Mouse (Mus musculus): Measurements from ENCODE around the gene Fam98b. TPM values are rescaled to one million over a fixed set of nuclear protein-coding genes. Genes with fewer than 3 reads are reported as not detected.

Fam98b gene
- polyA plus RNA-seq, 1 experiment from 2014 or later, result 10.3 TPM

GRCm38 (mm10) chr2:117219536-117219935, 30.0 kb upstream of the Fam98b start:
- no peaks in the 10 kb centered on the region for H3K36me3 ChIP-seq (ENCODE audit: control insufficient read depth, insufficient read depth, low read length)
- H3K4me2 ChIP-seq (ENCODE audit: low read length), result no peak overlapping the region
- no peak overlapping the region for H3K27ac ChIP-seq (ENCODE audit: low read depth, low read length)
- no peaks in the 10 kb centered on the region for H3K4me1 ChIP-seq (ENCODE audit: control insufficient read depth, insufficient read depth, low read length)
- H3K27me3 ChIP-seq (replicated peaks; ENCODE audit: control insufficient read depth, insufficient read depth, low read length), result no peaks in the 10 kb centered on the region
- no peak for DNase-seq (ENCODE audit: low spot score)
- no peak for ATAC-seq
- H3K4me3 ChIP-seq (ENCODE audit: low read depth, low read length), result no peak overlapping the region
- 93% methylated on average over 4 of the region's 4 CpGs for WGBS
- H3K9me3 ChIP-seq (replicated peaks; ENCODE audit: control insufficient read depth, low read length), result no peaks in the 10 kb centered on the region
- no peak overlapping the region for H3K9ac ChIP-seq (ENCODE audit: low read length)

GRCm38 (mm10) chr2:117222651-117223050, 26.9 kb upstream of the Fam98b start:
- H3K4me1 ChIP-seq (ENCODE audit: control insufficient read depth, insufficient read depth, low read length), result no peaks in the 10 kb centered on the region
- H3K9me3 ChIP-seq (replicated peaks; ENCODE audit: control insufficient read depth, low read length), result no peaks in the 10 kb centered on the region
- WGBS, result 88% methylated on average over 9 of the region's 9 CpGs
- no peaks in the 10 kb centered on the region for H3K36me3 ChIP-seq (ENCODE audit: control insufficient read depth, insufficient read depth, low read length)
- DNase-seq (ENCODE audit: low spot score) (no peak), ATAC-seq (no peak)
- no peak overlapping the region for H3K9ac ChIP-seq (ENCODE audit: low read length)
- H3K4me2 ChIP-seq (ENCODE audit: low read length), result no peak overlapping the region
- H3K27ac ChIP-seq (ENCODE audit: low read depth, low read length), result no peak overlapping the region
- H3K4me3 ChIP-seq (ENCODE audit: low read depth, low read length), result no peak overlapping the region
- H3K27me3 ChIP-seq (replicated peaks; ENCODE audit: control insufficient read depth, insufficient read depth, low read length), result no peaks in the 10 kb centered on the region

DNA sequence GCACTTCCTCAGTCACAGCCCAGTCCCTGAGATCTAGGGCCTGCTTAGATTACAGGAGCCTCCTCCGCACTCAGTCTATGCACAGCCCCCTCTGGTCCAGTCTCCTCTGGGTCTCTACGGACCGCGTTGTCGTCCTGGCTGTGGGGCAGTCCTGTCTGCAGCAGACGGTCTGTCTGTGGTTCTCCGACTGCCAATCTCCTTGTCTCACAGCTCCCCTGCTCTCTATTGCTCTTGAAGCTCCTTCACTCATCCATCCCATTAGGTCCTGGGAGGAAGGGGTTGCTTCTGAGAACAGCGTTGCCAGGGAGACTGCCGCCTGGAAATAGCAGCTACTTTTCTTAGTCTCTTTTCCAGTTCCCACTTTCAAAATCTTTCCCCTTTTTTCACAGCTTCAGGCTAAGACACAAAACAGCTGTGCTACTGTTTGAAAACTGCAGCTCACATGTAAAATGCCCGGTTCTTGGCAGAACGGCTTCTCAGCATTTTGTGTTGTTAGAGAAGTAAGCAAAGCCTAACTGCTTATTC, 20.9 kb upstream of the Fam98b start:
- ATAC-seq (peak; percentile 66; the same call in 1 of the 2 replicates), DNase-seq (ENCODE audit: low spot score) (peak; percentile 55)
- no peaks in the 10 kb centered on the region for H3K36me3 ChIP-seq (ENCODE audit: control insufficient read depth, insufficient read depth, low read length)
- peak overlapping the region; percentile 33; the same call in 1 of the 2 replicates for H3K27ac ChIP-seq (ENCODE audit: low read depth, low read length)
- 45% methylated on average over 11 of the region's 11 CpGs for WGBS
- no peaks in the 10 kb centered on the region for H3K27me3 ChIP-seq (replicated peaks; ENCODE audit: control insufficient read depth, insufficient read depth, low read length)
- H3K9ac ChIP-seq (ENCODE audit: low read length), result no peak overlapping the region
- H3K9me3 ChIP-seq (replicated peaks; ENCODE audit: control insufficient read depth, low read length), result no peaks in the 10 kb centered on the region
- no peaks in the 10 kb centered on the region for H3K4me1 ChIP-seq (ENCODE audit: control insufficient read depth, insufficient read depth, low read length)
- peak overlapping the region; percentile 4; the same call in 1 of the 2 replicates for H3K4me2 ChIP-seq (ENCODE audit: low read length)
- H3K4me3 ChIP-seq (ENCODE audit: low read depth, low read length), result no peak overlapping the region

GRCm38 (mm10) chr2:117230261-117230660, 19.3 kb upstream of the Fam98b start:
- no peak overlapping the region for H3K27ac ChIP-seq (ENCODE audit: low read depth, low read length)
- H3K4me3 ChIP-seq (ENCODE audit: low read depth, low read length), result no peak overlapping the region
- no peak for DNase-seq (ENCODE audit: low spot score)
- H3K9ac ChIP-seq (ENCODE audit: low read length), result no peak overlapping the region
- WGBS, result 80% methylated on average over 7 of the region's 7 CpGs
- H3K27me3 ChIP-seq (replicated peaks; ENCODE audit: control insufficient read depth, insufficient read depth, low read length), result no peaks in the 10 kb centered on the region
- H3K36me3 ChIP-seq (ENCODE audit: control insufficient read depth, insufficient read depth, low read length), result no peaks in the 10 kb centered on the region
- no peak for ATAC-seq
- H3K9me3 ChIP-seq (replicated peaks; ENCODE audit: control insufficient read depth, low read length), result no peaks in the 10 kb centered on the region
- H3K4me1 ChIP-seq (ENCODE audit: control insufficient read depth, insufficient read depth, low read length), result no peaks in the 10 kb centered on the region
- H3K4me2 ChIP-seq (ENCODE audit: low read length), result no peak overlapping the region

DNA sequence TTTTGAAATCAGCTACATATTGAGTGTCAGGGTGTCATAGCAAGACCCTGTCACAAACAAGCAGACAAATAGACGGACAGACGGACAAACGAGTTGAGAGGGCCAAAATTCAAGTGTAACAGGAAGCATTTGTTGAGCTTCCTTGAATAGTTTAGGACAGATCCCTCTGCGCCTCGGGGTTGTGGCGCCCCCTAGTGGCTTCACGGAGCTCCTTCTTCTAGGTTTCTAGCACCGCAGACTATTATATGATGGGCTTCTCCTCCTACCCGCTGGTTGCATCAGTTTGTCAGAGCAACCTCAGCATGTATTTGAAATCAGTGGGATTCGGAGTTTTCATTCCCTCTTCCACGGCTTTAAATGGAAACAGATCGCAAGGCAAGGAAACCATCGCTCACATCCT, 18.3 kb upstream of the Fam98b start:
- peak; percentile 86 for DNase-seq (ENCODE audit: low spot score)
- no peak overlapping the region for H3K4me2 ChIP-seq (ENCODE audit: low read length)

DNA sequence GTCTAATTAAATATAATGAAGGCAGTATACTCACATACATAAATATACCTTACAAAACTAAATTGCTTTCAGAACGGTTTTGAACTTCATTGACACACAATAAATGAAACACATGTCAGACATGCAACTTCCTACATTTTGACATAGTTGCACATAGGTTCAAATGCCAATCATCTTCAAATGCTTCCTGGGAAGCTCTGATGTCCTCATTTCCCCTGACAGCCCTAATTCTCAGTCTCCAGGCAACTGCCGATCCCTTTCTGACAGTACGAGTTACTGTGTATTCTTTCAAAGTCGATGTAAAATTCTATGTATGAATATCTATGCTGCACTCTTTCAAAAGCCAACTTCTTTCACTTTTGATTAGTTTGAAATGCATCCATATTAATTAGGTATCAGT, 7.6 kb upstream of the Fam98b start:
- ATAC-seq (no peak), DNase-seq (ENCODE audit: low spot score) (no peak)
- 82% methylated on average over 4 of the region's 4 CpGs for WGBS

More for the DNA sequence above, 18.3 kb upstream of the Fam98b start:
- H3K4me1 ChIP-seq (ENCODE audit: control insufficient read depth, insufficient read depth, low read length), result no peaks in the 10 kb centered on the region
- no peak overlapping the region for H3K9ac ChIP-seq (ENCODE audit: low read length)
- peak; percentile 87 for ATAC-seq
- H3K9me3 ChIP-seq (replicated peaks; ENCODE audit: control insufficient read depth, low read length), result no peaks in the 10 kb centered on the region
- no peaks in the 10 kb centered on the region for H3K27me3 ChIP-seq (replicated peaks; ENCODE audit: control insufficient read depth, insufficient read depth, low read length)
- H3K36me3 ChIP-seq (ENCODE audit: control insufficient read depth, insufficient read depth, low read length), result no peaks in the 10 kb centered on the region
- no peak overlapping the region for H3K4me3 ChIP-seq (ENCODE audit: low read depth, low read length)
- H3K27ac ChIP-seq (ENCODE audit: low read depth, low read length), result no peak overlapping the region
- WGBS, result 8% methylated on average over 13 of the region's 13 CpGs

DNA sequence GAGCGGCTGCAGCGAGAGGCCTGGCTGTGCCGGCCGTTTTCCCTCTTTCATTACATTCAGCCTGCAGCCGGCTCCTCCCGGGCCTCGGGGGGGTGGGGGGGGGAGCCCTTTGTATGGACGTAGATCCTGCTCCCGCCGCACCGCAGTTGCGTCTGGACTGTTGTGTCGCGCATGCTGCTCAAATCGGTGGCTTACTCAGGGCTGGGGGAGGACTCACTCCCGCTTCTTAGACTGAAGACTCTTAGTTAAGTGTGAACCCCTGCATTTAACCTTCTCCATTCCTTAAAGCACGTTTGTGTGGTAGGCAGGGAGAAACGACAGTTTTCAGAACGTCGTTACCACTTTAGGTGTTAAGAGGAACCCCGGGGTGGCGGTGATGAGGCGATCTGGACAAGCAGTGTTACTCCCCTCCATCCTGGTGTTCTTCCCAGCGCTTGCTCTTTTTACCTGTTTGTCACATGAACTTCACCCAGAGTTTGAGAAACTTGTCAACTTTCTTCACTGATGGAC, 517 bp downstream of the Fam98b start:
- DNase-seq (ENCODE audit: low spot score) (no peak), ATAC-seq (peak; percentile 24)
- under 1% methylated on average over 24 of the region's 24 CpGs for WGBS
- peak overlapping the region; percentile 87 for H3K27ac ChIP-seq (ENCODE audit: low read depth, low read length)
- H3K9me3 ChIP-seq (replicated peaks; ENCODE audit: control insufficient read depth, low read length), result no peaks in the 10 kb centered on the region
- H3K4me2 ChIP-seq (ENCODE audit: low read length), result peak overlapping the region; percentile 86
- peak overlapping the region; percentile 79 for H3K4me3 ChIP-seq (ENCODE audit: low read depth, low read length)
- no peaks in the 10 kb centered on the region for H3K36me3 ChIP-seq (ENCODE audit: control insufficient read depth, insufficient read depth, low read length)
- H3K9ac ChIP-seq (ENCODE audit: low read length), result peak overlapping the region; percentile 95
- H3K4me1 ChIP-seq (ENCODE audit: control insufficient read depth, insufficient read depth, low read length), result peaks cover 9% of the 10 kb centered on the region
- H3K27me3 ChIP-seq (replicated peaks; ENCODE audit: control insufficient read depth, insufficient read depth, low read length), result no peaks in the 10 kb centered on the region

More for the DNA sequence above, 7.6 kb upstream of the Fam98b start:
- no peaks in the 10 kb centered on the region for H3K9me3 ChIP-seq (replicated peaks; ENCODE audit: control insufficient read depth, low read length)
- no peak overlapping the region for H3K4me2 ChIP-seq (ENCODE audit: low read length)
- H3K27ac ChIP-seq (ENCODE audit: low read depth, low read length), result no peak overlapping the region
- H3K27me3 ChIP-seq (replicated peaks; ENCODE audit: control insufficient read depth, insufficient read depth, low read length), result no peaks in the 10 kb centered on the region
- H3K36me3 ChIP-seq (ENCODE audit: control insufficient read depth, insufficient read depth, low read length), result no peaks in the 10 kb centered on the region
- H3K9ac ChIP-seq (ENCODE audit: low read length), result no peak overlapping the region
- H3K4me3 ChIP-seq (ENCODE audit: low read depth, low read length), result no peak overlapping the region
- no peaks in the 10 kb centered on the region for H3K4me1 ChIP-seq (ENCODE audit: control insufficient read depth, insufficient read depth, low read length)

DNA sequence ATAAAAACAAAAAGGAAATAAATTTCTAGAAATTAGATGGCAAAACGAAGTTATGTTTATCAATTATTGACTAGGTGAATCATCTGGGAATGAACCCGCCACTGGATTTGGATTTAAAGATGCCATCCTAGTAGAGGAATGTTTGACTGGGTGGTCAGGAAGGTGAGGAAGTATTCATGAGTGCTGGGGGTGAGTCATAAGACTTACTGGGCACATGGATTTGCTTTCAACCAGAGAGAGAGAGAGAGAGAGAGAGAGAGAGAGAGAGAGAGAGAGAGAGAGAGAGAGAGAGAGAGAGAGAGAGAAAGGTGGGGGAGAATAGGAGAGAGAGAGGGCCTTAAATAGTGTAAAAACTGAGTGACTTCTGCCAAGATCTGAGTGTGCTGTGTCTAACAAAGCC, 5.9 kb downstream of the Fam98b start:
- no peaks in the 10 kb centered on the region for H3K9me3 ChIP-seq (replicated peaks; ENCODE audit: control insufficient read depth, low read length)
- no peak overlapping the region for H3K9ac ChIP-seq (ENCODE audit: low read length)
- 97% methylated on average over 2 of the region's 2 CpGs for WGBS
- peaks cover 16% of the 10 kb centered on the region for H3K36me3 ChIP-seq (ENCODE audit: control insufficient read depth, insufficient read depth, low read length)
- H3K27me3 ChIP-seq (replicated peaks; ENCODE audit: control insufficient read depth, insufficient read depth, low read length), result no peaks in the 10 kb centered on the region
- peaks cover 7% of the 10 kb centered on the region for H3K4me1 ChIP-seq (ENCODE audit: control insufficient read depth, insufficient read depth, low read length)
- DNase-seq (ENCODE audit: low spot score), result no peak
- H3K4me2 ChIP-seq (ENCODE audit: low read length), result no peak overlapping the region
- ATAC-seq, result no peak
- H3K27ac ChIP-seq (ENCODE audit: low read depth, low read length), result no peak overlapping the region
- no peak overlapping the region for H3K4me3 ChIP-seq (ENCODE audit: low read depth, low read length)

DNA sequence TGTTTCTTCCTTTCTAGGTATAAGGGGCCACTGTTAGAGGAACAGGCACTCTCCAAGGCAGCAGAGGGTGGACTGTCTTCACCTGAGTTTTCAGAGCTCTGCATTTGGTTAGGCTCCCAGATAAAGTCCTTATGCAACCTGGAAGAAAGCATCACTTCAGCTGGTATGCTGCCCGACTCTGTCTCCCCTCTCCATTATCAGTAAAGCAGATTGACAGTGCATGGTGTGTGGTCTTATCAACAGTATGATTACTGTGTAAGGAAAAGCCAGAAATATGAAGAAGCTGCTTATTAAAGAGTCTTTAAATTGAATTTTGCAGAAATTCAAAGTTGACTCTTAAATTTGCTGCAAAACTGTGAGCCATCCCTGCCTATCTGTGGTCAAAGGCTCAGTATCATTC, 8.1 kb downstream of the Fam98b start:
- Histone ChIP-seq H3K4me2 (ENCODE audit: low read length) (no peak overlapping the region), H3K27me3 (replicated peaks; ENCODE audit: control insufficient read depth, insufficient read depth, low read length) (no peaks in the 10 kb centered on the region), H3K4me3 (ENCODE audit: low read depth, low read length) (no peak overlapping the region), H3K9me3 (replicated peaks; ENCODE audit: control insufficient read depth, low read length) (no peaks in the 10 kb centered on the region), H3K4me1 (ENCODE audit: control insufficient read depth, insufficient read depth, low read length) (no peaks in the 10 kb centered on the region), H3K36me3 (ENCODE audit: control insufficient read depth, insufficient read depth, low read length) (peaks cover 30% of the 10 kb centered on the region), H3K9ac (ENCODE audit: low read length) (no peak overlapping the region), H3K27ac (ENCODE audit: low read depth, low read length) (no peak overlapping the region)
- no peak for ATAC-seq
- no peak for DNase-seq (ENCODE audit: low spot score)
- 85% methylated on average over 1 of the region's 1 CpGs for WGBS

Data from forebrain, embryonic 14.5 days (tissue).